Mouse (Mus musculus): ENCODE measurements around the gene Myo15b. TPM values are rescaled to one million over a fixed set of nuclear protein-coding genes. Genes with fewer than 3 reads are reported as not detected.

The Myo15b gene
- polyA plus RNA-seq, 1 experiment from 2014 or later: 0.46 TPM

DNA sequence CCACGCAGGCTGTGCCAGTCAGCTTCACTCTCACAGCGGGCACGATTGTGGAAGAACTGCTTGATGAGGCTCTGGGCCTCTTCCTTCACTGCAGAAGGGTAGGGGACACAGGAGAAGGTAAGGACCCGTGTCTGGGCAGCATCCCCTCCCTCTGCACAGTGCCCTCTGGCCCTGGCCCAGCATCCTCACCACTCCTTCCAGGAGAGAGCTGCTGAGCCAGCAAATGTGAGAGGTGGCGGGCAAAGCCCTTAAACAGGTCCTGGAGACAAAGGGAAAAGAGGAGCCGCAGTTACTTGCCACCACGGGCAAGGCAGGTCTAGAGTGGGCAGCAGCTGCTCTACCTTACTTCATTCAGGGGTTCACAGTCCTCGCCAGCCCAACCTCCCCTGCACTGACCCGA is 34.9 kb downstream of the Myo15b start:
- no peak overlapping the region for H3K9ac ChIP-seq
- DNase-seq: no peak
- H3K4me1 ChIP-seq (replicated peaks): peaks cover 17% of the 10 kb centered on the region
- no peak overlapping the region for H3K4me3 ChIP-seq (replicated peaks)
- no peaks in the 10 kb centered on the region for H3K27me3 ChIP-seq
- peaks cover 49% of the 10 kb centered on the region for H3K36me3 ChIP-seq
- no peaks in the 10 kb centered on the region for H3K9me3 ChIP-seq (replicated peaks)
- ATAC-seq (ENCODE audit: low read depth): no peak
- no peak overlapping the region for H3K27ac ChIP-seq
- H3K4me2 ChIP-seq: no peak overlapping the region
- WGBS (ENCODE audit: insufficient replicate concordance): 80% methylated on average over 9 of the region's 9 CpGs

DNA sequence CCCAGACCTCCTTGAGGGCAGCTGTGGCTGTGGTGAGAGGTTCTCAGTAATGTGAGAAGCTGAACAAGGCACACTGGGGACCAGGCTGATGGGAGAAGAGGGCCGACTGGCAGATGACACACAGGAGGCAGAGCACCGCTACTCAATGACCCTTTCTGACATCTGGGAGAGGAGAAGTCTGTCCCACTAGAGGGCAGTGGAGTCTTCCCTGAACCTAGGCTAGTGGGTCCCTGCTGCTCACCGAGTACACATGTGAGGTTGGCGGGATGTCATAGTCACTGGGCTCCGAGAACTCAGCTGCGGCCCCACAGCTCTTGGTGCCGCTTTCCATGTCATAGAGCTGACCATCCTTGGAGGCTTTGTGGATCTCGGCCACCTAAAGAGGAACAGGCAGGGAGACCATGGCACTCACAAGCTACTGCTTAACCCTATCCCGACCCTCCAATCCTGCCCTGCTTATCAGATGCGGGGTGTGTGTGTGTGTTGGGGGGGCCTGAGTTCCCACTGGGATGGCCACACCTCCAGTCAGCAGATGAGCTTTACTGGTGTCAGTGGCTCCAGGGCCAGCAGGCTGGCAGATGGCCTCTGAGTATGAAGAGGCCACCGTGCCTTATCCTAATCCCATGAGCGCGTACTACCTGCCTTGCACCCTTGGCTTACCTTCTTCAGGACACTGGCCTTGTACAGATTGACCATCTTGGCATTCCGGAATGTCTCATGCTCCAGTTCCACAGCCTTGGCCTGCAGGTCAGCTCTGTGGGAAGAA is 36.7 kb downstream of the Myo15b start:
- Histone ChIP-seq H3K36me3 (peaks cover 49% of the 10 kb centered on the region), H3K9ac (no peak overlapping the region), H3K27ac (no peak overlapping the region; the same call in 1 of the 2 replicates), H3K27me3 (no peaks in the 10 kb centered on the region), H3K4me2 (no peak overlapping the region), H3K4me3 (replicated peaks) (no peak overlapping the region), H3K9me3 (replicated peaks) (no peaks in the 10 kb centered on the region), H3K4me1 (replicated peaks) (peaks cover 36% of the 10 kb centered on the region)
- ATAC-seq (ENCODE audit: low read depth) (0 out of 2 replicates have a peak, but pooled peaks have one; percentile 21), DNase-seq (no peak)
- 61% methylated on average over 14 of the region's 14 CpGs for WGBS (ENCODE audit: insufficient replicate concordance)

DNA sequence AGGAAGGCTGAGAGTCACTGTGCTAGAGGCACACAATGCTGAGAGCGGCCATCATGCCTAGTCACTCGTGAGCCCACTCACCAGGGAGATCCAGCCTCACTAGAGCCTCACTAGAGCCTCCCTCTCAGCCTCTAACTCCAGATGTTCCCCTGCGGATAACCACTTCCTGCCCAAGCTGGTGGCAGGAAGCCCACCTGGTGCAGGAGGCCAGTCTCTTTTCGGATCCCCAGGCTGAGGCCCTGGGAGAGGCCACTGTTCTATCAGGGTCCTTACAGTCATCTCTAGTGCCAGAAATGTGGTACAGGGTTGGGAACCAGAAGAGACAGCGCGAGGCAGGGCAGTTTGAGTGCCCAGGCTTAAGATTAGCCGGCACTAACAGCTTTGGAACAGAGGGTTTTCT is 40.2 kb downstream of the Myo15b start:
- Histone ChIP-seq H3K36me3 (peaks cover 50% of the 10 kb centered on the region), H3K9me3 (replicated peaks) (no peaks in the 10 kb centered on the region), H3K4me2 (peak overlapping the region; percentile 91), H3K27ac (peak overlapping the region; percentile 99), H3K27me3 (no peaks in the 10 kb centered on the region), H3K4me1 (replicated peaks) (peaks cover 64% of the 10 kb centered on the region), H3K4me3 (replicated peaks) (no peak overlapping the region), H3K9ac (peak overlapping the region; percentile 85)
- DNase-seq: no peak
- 47% methylated on average over 7 of the region's 7 CpGs for WGBS (ENCODE audit: insufficient replicate concordance)
- no peak for ATAC-seq (ENCODE audit: low read depth)

DNA sequence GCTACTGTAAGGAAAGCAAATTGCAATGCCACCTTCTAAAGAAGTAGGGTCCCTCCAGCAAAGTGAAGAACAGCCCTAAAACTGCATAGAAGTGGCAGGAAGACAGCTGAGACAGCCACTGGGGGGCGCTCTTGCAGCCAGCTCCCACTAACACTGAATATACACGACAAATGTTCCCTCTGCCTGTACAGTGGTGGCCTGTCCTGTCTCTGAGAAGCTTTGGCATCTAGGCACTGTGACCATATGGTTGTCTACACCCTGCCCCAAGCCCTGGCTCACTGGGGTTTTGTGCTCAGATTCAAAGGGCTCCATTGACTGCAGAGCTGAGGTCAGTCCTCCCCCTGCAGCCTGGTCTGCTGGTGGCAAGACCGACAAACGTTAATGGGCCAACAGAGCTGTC is 40.7 kb downstream of the Myo15b start:
- Histone ChIP-seq H3K4me1 (replicated peaks) (peaks cover 69% of the 10 kb centered on the region), H3K4me3 (replicated peaks) (peak overlapping the region; percentile 66; the same call in 1 of the 2 replicates)

DNA sequence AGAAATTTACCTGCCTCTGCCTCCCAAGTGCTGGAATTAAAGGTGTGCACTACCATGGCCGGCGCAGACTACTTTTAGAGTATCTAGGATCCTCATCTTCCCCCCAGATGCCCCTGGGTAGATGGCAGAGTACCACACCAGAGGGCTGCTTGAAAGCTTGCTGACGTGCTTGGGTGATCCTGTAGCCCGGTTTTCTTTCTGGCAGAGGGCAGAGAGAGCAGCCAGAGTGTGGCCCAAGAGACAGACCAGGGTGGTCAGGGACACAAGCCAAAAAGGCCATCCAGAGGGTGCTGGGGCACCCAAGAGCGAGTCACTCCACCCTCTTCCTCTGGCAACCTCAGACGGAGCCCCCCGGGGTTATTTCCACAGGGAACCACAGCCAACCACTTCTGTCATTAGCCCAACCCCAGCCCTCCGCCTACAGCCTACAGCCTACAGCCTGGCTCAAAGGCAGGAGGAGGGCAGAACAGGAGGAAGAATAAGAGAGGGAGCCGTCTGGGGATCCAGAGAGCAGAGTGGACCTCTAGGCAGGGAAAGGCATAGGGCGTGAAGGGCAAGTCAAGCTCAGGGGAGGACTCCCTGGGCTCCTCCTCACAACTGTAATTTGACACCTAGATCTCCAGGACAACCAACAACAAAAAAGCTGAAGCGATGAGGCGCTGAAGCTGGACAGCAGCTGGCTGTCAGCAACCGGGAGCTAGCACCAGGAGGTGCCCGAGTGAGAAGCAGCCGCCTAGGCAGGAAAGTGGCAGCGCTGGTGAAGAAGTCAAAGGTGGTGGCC is 41.5 kb downstream of the Myo15b start, which contains the start of gene Smim5:
Smim5 (plus strand) TSS at position 481 of the 781 bp plus-strand sequence.
- peak within 1 kb of the TSS; percentile 99 for H3K27ac ChIP-seq
- peaks cover 77% of the 10 kb centered on the region for H3K4me1 ChIP-seq (replicated peaks)
- ATAC-seq (ENCODE audit: low read depth) (peak; percentile 33), DNase-seq (no peak)
- H3K36me3 ChIP-seq: peaks cover 48% of the 10 kb centered on the region
- WGBS (ENCODE audit: insufficient replicate concordance): 18% methylated on average over 16 of the region's 16 CpGs
- peak within 1 kb of the TSS; percentile 85 for H3K9ac ChIP-seq
- H3K9me3 ChIP-seq (replicated peaks): no peaks in the 10 kb centered on the region
- H3K4me3 ChIP-seq (replicated peaks): peak within 1 kb of the TSS; percentile 66
- no peaks in the 10 kb centered on the region for H3K27me3 ChIP-seq
- peak within 1 kb of the TSS; percentile 91 for H3K4me2 ChIP-seq

More for the DNA sequence above, 40.7 kb downstream of the Myo15b start:
- 17% methylated on average over 4 of the region's 4 CpGs for WGBS (ENCODE audit: insufficient replicate concordance)
- Histone ChIP-seq H3K36me3 (peaks cover 47% of the 10 kb centered on the region), H3K9me3 (replicated peaks) (no peaks in the 10 kb centered on the region), H3K4me2 (peak overlapping the region; percentile 91), H3K9ac (peak overlapping the region; percentile 85), H3K27ac (peak overlapping the region; percentile 99), H3K27me3 (no peaks in the 10 kb centered on the region)
- ATAC-seq (ENCODE audit: low read depth) (no peak), DNase-seq (peak; percentile 63)

DNA sequence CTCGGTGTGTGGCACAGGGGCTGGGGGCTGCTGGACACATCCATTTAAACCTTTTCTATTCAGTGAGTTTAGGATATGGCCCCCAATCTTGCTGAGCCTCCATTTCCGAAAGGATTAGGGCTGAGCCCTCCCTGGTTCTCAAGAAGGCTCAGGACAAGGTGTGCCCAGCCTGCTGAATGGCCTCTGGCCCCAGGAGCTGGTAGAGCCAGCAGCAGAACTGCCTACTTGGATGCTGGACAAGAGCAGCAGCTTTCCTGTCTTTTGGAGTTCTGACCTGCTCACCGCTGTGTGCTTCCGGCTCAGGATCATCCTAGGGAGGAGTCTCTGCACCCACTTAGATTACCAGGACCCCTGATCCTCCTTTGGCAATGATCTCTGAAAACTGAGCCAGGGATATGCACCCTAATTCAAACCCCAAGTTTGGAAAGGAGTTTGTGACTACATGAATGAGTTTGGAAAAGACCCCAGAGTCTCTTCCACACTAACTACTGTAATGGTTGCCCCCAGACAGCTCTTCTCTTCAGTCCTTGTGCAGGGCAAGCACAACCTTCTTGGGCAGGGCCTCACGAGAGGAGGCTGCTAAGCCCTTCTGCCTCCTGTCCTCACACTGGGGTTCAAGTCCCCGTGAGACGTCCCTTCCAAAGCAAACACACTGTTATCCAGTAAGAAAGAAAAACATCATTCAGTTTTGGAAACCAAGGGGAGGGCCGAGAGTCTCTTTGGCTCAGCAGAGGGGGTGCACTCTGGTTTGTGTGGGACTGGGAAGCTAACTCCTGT is 42.5 kb downstream of the Myo15b start:
- peaks cover 48% of the 10 kb centered on the region for H3K36me3 ChIP-seq
- H3K4me3 ChIP-seq (replicated peaks): peak overlapping the region; percentile 66
- peak overlapping the region; percentile 99 for H3K27ac ChIP-seq
- ATAC-seq (ENCODE audit: low read depth): no peak
- no peaks in the 10 kb centered on the region for H3K9me3 ChIP-seq (replicated peaks)
- H3K4me2 ChIP-seq: peak overlapping the region; percentile 91
- DNase-seq: no peak
- H3K4me1 ChIP-seq (replicated peaks): peaks cover 84% of the 10 kb centered on the region
- H3K27me3 ChIP-seq: no peaks in the 10 kb centered on the region
- WGBS (ENCODE audit: insufficient replicate concordance): 27% methylated on average over 8 of the region's 8 CpGs
- peak overlapping the region; percentile 85 for H3K9ac ChIP-seq

DNA sequence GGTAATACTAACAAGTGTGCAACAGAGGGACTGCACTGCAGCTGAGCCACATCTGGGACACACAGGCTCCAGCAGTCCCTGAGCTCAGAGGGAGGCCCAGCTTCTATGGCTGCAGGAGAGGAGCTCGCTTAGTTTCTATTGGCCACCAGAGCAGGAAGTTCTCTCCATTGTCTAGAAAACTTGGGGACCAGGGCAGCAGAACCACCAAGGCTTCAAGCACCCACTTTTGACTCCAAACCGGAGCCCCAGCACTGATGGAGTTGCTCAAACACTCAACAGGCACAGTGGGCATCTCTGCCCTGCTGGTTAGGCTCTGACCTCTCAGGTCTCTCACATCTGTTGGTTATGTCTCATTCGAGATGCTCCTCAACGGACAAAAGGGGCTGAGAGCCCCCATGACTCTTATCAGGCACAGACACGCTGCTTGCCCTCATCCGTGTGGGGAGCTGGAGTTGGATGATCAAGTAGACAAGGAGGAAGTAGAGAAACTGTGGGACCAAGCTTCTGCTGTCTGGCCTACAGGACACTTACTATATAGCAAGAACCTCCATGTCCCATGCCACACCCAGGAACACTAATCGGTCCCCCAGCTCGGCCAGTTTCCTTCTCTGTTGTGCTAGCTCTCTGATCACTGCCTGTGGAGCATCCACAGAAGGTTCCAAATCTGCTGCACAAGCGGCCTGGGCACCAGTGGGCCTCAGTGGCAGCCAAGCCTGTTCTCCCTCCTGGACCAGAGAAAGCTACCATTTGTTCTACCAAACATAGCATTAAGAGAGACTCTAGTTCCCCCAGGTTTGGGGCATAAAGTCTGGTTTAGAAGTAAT is 43.3 kb downstream of the Myo15b start:
- WGBS (ENCODE audit: insufficient replicate concordance): 12% methylated on average over 9 of the region's 9 CpGs
- H3K4me1 ChIP-seq (replicated peaks): peaks cover 92% of the 10 kb centered on the region
- peak; percentile 79 for DNase-seq
- peak overlapping the region; percentile 85 for H3K9ac ChIP-seq
- peak overlapping the region; percentile 66 for H3K4me3 ChIP-seq (replicated peaks)
- H3K27me3 ChIP-seq: no peaks in the 10 kb centered on the region
- H3K36me3 ChIP-seq: peaks cover 48% of the 10 kb centered on the region
- H3K4me2 ChIP-seq: peak overlapping the region; percentile 91
- peak; percentile 67 for ATAC-seq (ENCODE audit: low read depth)
- no peaks in the 10 kb centered on the region for H3K9me3 ChIP-seq (replicated peaks)
- H3K27ac ChIP-seq: peak overlapping the region; percentile 99

DNA sequence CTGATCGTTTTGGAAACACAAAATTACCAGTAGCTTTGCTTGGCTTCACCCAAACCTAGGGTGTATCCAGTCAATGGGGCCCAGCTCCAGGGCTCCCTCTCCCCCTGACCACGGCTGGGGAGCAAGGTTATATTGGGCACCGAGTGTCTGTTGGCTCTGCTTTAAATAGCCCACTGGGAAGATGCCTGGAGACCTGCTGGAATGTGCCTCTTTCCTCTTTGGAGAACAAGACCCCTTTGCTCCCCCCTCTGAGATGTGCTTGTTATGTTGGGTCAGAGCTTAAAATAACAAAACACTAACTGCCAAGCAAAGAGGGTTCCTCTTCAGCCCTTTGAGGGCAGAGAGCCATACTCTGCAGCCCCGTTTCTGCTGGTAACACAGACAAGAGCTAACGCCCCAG is 44.0 kb downstream of the Myo15b start:
- ATAC-seq (ENCODE audit: low read depth) (no peak), DNase-seq (no peak)
- WGBS (ENCODE audit: insufficient replicate concordance): 14% methylated on average over 5 of the region's 5 CpGs
- Histone ChIP-seq H3K9ac (peak overlapping the region; percentile 85), H3K4me1 (replicated peaks) (peaks cover 98% of the 10 kb centered on the region), H3K27me3 (no peaks in the 10 kb centered on the region), H3K27ac (peak overlapping the region; percentile 99), H3K4me3 (replicated peaks) (peak overlapping the region; percentile 66), H3K9me3 (replicated peaks) (no peaks in the 10 kb centered on the region), H3K36me3 (peaks cover 48% of the 10 kb centered on the region), H3K4me2 (peak overlapping the region; percentile 91)

DNA sequence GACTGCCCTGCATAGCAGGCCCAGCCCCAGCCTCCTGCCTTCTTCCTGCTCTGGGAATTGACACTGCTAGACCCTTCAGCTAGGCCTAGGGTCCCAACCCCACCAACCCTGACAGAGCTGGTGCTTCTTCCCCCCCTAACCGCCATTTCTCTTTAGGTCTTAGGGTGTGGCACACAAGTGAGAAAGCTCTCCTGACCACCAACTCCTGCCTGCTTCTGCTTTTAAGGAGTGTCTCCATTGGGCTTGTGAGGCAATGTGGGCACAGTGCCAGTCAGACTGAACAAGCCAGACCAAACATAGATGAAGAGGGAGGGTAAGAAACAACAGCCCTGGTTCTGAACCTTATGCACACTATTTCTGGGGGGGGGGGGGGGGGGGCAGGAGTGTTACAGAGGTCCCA is 44.6 kb downstream of the Myo15b start:
- H3K9me3 ChIP-seq (replicated peaks): no peaks in the 10 kb centered on the region
- H3K4me3 ChIP-seq (replicated peaks): peak overlapping the region; percentile 66
- peaks cover 98% of the 10 kb centered on the region for H3K4me1 ChIP-seq (replicated peaks)
- ATAC-seq (ENCODE audit: low read depth) (no peak), DNase-seq (no peak)
- H3K4me2 ChIP-seq: peak overlapping the region; percentile 91
- peak overlapping the region; percentile 99 for H3K27ac ChIP-seq
- H3K9ac ChIP-seq: peak overlapping the region; percentile 85
- H3K36me3 ChIP-seq: peaks cover 48% of the 10 kb centered on the region
- WGBS (ENCODE audit: insufficient replicate concordance): 29% methylated on average over 1 of the region's 1 CpGs
- H3K27me3 ChIP-seq: no peaks in the 10 kb centered on the region

DNA sequence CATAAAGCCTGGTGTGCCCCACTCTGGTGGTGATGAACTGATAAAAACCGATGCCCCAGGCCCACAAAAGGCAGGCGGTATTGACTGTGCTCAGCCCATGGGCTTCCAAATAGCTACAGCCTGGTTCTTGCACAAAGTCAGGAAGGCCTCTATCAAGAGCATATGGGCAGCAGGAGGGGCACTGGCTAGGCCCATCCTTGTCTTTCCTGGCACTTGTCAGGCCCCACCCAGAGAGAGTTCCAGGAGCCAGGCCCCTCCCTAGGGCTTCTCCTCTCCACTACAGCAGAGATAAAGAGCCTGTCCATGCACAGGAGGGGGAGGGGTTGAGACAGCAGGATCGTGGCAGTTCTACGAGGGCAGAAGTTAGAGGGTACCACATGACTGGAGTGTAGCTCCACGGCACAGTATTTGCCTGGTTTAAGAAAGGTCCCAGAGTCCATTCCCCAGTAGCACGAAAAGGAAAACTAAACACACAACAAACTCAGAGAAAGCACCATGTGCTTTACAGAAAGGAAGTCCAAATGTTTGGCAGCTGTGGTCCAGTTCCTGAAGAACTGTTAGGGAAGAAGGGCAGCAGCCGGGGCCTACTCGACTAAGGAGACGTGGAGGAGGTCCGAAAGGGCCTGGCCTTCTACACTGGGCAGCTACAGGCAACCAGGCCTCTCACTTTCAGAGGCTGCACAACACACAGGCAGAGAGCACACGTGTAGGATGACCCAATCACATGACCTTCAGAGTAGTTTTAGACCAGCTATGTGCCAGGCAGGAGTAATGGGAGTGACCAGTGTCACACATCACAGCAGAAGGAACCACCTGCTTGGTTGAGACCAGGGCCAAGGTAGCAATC is 45.4 kb downstream of the Myo15b start:
- 11% methylated on average over 11 of the region's 11 CpGs for WGBS (ENCODE audit: insufficient replicate concordance)
- H3K36me3 ChIP-seq: peaks cover 55% of the 10 kb centered on the region
- ATAC-seq (ENCODE audit: low read depth) (peak; percentile 87), DNase-seq (peak; percentile 78)
- H3K4me1 ChIP-seq (replicated peaks): peaks cover 98% of the 10 kb centered on the region
- peak overlapping the region; percentile 85 for H3K9ac ChIP-seq
- peak overlapping the region; percentile 91 for H3K4me2 ChIP-seq
- H3K9me3 ChIP-seq (replicated peaks): no peaks in the 10 kb centered on the region
- peak overlapping the region; percentile 66 for H3K4me3 ChIP-seq (replicated peaks)
- H3K27ac ChIP-seq: peak overlapping the region; percentile 99
- no peaks in the 10 kb centered on the region for H3K27me3 ChIP-seq
